Mouse (Mus musculus) Muller cell, postnatal 12 days (primary cell): ENCODE results near the gene Pacs1.
A peak's percentile ranks its signal among the peaks of the same experiment; 100 is the strongest.

Experiments used
- DNase-seq: peaks from one replicate; pipeline ENCODE4 v3.0.0-alpha.2; 2015; ENCODE audit errors: inconsistent ontology term

The Pacs1 gene

DNA sequence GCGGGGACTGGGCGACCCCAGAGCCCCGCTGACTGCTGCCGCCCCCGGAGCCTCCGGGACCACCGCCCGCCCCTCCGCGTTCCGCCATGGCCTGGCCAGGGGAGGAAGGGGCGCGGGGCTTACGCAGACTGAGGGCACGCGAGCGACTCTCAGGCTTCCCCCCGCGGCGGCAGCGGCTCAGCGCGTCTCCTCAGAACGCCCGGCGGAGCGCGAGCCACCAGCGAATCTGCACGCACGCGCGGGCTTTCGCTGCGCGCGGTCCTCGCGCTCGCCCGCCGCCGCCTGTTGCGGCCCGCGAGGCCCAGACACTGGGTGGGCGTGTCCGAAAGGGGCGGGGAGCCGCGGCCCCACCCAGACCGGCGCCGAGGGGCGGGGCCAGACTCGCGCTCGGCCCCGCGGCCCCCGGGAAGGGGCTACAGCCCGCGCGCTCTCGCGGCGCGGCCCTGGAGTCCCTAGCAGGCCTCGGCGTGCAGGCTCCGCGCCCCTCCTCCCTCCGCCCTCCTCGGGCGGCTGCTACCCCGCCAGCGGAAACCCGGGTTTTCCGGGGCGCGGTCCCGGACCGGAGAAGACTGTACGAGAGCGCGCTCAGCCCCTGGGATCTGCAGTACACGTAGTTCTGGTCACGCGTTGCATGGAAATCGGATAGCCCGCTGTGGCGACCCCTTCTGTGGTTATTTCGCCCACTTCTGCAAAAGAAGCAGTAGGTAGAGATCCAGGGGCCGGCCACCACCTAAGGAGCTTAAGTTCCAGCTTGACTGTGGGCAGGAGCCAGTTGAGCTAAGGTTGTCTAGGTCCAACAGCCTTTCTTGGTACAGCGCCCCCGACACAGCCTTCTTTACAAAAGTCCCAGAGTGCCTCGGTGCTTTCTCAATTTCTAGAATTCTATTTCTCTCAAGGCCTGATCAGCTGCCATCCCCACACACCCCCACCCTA lies at the start of gene Pacs1:
Gene Pacs1, minus strand, starts transcription at position 319 of the 933 bp plus-strand sequence.
- DNase-seq: peak; percentile 93

GRCm38 (mm10) chr19:5313189-5313588 lies 40.3 kb upstream of the Pacs1 start:
- no peak for DNase-seq

- DNase-seq: peak; percentile 26
Observed at GRCm38 (mm10) chr19:5309025-5309424, 36.1 kb upstream of the Pacs1 start.

DNA sequence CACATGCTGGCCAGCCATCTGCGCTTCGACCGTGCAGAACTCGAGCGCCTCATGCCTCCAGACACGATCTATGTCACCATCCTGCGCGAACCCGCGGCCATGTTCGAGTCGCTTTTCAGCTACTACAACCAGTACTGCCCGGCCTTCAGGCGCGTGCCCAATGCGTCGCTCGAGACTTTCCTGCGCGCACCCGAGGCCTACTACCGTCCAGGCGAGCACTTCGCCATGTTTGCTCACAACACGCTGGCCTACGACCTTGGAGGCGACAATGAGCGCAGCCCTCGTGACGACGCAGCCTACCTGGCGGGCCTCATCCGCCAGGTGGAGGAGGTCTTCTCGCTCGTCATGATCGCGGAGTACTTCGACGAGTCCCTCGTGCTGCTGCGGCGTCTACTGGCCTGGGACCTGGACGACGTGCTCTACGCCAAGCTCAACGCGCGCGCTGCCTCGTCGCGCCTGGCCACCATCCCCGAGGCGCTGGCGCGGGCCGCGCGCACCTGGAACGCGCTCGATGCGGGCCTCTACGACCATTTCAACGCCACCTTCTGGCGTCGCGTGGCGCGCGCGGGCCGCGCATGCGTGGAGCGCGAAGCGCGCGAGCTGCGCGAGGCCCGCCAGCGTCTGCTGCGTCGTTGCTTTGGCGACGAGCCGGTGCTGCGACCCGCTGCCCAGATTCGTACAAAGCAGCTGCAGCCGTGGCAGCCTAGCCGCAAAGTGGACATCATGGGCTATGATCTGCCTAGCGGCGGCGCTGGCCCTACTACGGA lies 34.2 kb upstream of the Pacs1 start:
- DNase-seq: no peak

- no peak for DNase-seq
Observed at GRCm38 (mm10) chr19:5306279-5306678, 33.4 kb upstream of the Pacs1 start.

DNA sequence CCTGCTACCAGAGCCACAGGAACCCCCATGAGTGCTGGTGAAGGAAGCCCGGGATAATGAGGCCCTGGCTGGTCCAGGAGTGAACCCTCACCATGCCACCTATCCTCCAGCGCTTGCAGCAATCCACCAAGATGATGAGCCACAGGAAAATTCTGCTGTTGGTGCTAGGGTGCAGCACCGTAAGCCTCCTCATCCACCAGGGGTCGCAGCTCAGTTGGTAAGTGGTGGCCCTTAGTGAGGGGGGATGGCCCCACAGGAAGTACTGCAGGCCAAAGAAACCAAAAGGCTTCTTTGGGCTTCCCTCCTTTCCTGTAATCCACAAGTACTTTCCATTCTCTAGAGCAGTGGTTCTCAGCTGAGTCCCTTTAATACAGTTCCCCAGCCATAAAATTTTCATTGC lies 29.5 kb upstream of the Pacs1 start:
- DNase-seq: peak; percentile 54

- DNase-seq: no peak
Observed at GRCm38 (mm10) chr19:5300588-5300987, 27.7 kb upstream of the Pacs1 start.

GRCm38 (mm10) chr19:5297903-5298800 lies 25.2 kb upstream of the Pacs1 start, which contains the start of gene Gal3st3:
Gene Gal3st3 (plus strand): TSS chr19:5298331.
- peak; percentile 41 for DNase-seq

- DNase-seq: no peak
Observed at GRCm38 (mm10) chr19:5296630-5297029, 23.7 kb upstream of the Pacs1 start.

DNA sequence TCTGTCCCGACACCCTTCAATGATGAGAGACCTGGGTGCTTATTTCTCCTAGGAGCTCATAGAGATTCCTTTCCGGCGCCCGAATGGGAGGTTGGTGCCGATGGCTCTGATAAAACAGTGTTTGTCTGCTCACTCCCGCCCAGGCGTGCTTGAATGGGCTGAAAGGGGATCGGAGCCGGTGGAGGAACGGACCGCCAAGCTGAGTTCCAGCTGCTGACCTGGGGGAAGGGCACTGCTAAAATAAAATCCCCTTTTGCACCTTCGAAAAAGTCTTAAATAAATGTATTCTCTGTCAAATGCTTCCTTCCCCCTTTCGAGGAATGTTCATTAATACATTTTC lies 22.8 kb upstream of the Pacs1 start:
- DNase-seq: no peak

DNA sequence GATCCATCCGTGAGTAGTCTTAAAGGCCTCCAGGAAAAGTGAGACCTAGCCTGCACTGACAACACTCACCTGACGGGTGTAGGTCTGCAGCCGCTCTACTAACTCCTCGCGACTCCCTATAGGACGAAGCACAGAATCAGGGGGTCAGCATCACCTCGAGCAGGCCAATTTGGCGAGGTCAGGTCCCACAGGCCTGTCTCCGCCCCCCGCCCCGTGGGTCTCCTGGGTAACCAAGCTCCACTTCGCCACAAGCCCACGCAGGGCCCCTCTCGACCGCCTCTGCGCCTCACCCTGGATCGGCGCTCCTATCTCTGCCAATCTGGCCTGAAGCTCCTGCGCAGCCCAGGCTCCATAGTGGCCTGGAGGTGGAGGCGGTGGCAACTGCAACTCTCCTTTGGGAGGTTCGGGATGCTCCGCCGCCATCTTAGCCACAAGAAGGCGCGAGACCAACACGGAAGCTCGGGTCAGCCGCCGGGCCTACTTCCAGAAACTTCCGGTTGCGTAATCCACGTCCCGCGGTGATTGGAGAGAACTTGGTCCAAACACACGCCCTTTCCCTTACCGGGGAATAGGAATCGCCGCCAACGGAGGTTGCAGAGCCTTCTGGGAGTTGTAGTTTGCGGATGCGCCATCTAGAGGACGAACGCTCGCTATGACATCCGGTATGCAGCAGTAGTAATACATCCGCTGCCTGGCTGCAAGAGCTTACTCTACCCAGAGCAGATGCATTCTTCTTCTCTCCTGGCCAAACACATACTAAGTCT lies 22.2 kb upstream of the Pacs1 start, which contains the start of gene Sf3b2:
Gene Sf3b2, minus strand, starts transcription at position 484 of the 764 bp plus-strand sequence.
- peak; percentile 98 for DNase-seq

GRCm38 (mm10) chr19:5278381-5278780 lies 5.5 kb upstream of the Pacs1 start:
- DNase-seq: no peak

GRCm38 (mm10) chr19:5277140-5277539 lies 4.2 kb upstream of the Pacs1 start:
- DNase-seq: no peak

GRCm38 (mm10) chr19:5276531-5276930 lies 3.6 kb upstream of the Pacs1 start:
- no peak for DNase-seq

- no peak for DNase-seq
Observed at GRCm38 (mm10) chr19:5275736-5276135, 2.8 kb upstream of the Pacs1 start.

DNA sequence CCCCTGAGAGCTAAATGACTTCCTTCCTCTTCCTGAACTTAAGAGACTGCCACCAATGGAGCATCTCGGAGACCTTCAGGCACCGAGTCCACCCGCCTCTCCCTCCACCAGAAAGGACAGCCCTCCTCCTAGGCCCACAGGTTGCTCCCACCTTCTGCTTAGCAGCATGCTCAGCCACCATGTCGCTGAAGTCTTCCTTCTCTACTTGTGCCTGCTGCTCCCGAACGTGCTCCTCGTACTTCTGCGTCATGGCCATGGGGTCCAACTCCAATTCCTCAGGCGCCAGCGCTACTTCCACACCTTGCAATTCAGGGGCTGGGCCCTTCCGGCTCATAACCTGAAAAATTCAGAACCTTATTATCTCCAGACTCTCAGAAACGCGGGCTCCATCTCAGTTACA lies 1.7 kb upstream of the Pacs1 start:
- no peak for DNase-seq

DNA sequence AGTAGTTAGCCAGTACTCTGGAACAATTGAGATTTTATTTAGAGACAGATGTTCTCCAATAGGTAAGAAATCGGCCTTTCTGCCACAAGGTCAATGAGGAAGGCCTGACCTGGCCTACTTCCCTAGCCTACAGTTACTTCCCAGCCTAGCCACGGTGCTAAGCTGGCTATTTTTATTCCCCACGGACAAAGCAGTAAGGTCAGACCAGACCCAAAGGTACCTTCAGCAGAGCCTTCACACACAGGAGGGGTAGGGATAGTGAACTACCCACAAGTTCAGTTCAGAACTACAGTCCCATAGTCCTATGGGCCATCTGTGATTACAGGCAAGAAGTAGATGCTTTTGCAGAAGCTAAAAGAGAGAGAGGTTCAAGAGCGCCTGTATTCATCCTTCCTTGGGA lies 997 bp upstream of the Pacs1 start:
- DNase-seq: no peak

DNA sequence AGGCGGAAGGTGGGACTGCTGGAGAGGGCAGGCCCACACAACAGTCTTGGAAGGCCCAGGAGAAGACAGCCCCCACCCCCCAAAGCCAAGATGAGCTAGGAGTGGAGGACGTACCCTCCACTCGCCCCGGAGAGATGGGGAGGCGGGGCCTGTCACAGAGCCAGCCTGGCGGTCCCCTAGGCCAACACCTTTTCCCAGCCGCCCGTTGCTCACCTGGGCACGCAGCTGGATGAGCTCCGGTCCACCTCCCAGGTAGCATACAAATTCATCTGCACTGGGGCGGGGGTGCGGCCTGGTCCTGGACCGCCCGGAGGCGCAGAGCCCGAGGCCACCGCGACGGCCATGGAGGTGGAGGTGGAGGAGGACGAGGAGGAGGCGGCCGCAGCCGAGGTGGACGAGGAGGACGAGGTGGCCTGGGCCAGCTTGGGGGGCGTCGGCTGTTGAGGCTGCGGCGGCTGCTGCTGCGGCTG lies 558 bp downstream of the Pacs1 start:
- DNase-seq: peak; percentile 48

GRCm38 (mm10) chr19:5271430-5271829 lies 1.5 kb downstream of the Pacs1 start:
- no peak for DNase-seq

- no peak for DNase-seq
Observed at GRCm38 (mm10) chr19:5269392-5269791, 3.5 kb downstream of the Pacs1 start.

GRCm38 (mm10) chr19:5268875-5269274 lies 4.0 kb downstream of the Pacs1 start:
- DNase-seq: no peak
